8 mouse cellular contexts compared by ENCODE assay signal in the genomic region with DNA sequence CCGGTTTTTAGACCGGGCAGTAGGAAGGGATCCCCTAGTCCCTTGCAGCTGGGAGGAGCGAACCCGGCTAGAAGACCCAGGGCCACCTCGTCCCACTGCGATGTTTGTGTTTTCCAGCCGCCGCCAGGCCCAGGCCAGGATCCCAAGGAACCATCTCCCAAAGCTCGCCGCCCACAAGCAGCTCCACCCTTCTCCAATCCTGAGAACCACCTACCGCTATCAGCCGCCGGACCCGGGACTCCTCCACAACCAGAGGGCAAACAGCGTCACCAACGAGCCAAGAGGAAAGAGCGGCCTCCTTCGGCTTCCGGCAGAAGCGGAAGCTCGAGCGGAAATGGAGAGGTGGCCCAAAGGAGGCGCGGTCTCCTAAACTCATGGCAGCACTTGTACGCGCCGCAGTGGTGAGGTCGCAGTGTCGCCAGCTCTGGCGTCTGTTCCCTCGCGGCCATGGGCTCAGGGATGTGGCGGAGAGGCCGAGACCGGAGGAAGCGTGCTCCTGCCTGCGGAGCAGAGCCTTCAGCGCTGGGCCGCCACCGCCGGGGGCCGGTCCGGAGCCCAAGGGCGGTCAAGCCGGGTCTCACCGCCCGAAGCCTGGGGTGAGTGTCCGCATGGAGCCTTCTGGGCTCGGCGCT. TPM values are rescaled to one million over a fixed set of nuclear protein-coding genes. Genes with fewer than 3 reads are reported as not detected.
DNase-seq lines count a peak whose midpoint lies in the region; ATAC-seq lines count a peak whose summit lies in the region.

Adprm (minus strand) TSS at position 274 of the 632 bp plus-strand sequence.
Sco1 (plus strand) TSS at position 350 of the 632 bp plus-strand sequence.

- intact Hi-C loops in gastrocnemius, postnatal 14 days (cut with DNase I; ENCODE audit: low total_unique reads), result no loop called here
- intact Hi-C loops in left cerebral cortex, postnatal 10 days (cut with DNase I), result no loop called here

- DNase-seq in adrenal gland, adult (ENCODE audit: inconsistent age in 2 of 2, low spot score in 1 of 2), result peak; percentile 94 to 97
- DNase-seq in embryo, embryonic 10.5 days (ENCODE audit: low spot score), result peak; percentile 94
- peak; percentile 89 for DNase-seq in gastrocnemius, postnatal 14 days
- DNase-seq in left cerebral cortex, postnatal 10 days (ENCODE audit: extremely low spot score in 1 of 2, low spot score in 2 of 2), result peak; percentile 89 to 92
- DNase-seq in right cerebral cortex, postnatal 25 days, result peak; percentile 88
- DNase-seq in urinary bladder, postnatal 4 days (ENCODE audit: low spot score in 2 of 2), result peak; percentile 83 to 87

- ATAC-seq in inflammation-experienced regulatory T-cells, adult 6 months, result peak; percentile 94
- ATAC-seq in megakaryocyte-erythroid progenitor cell, adult 5-6 weeks (replicated peaks; ENCODE audit: low FRiP score, low TSS enrichment, poor library complexity, severe bottlenecking), result peak; percentile 99

RNA-seq across cellular contexts. Expression of gene Adprm, which starts in this region (rescaled TPM):
- total RNA-seq in gastrocnemius, postnatal 14 days (2021), result 1 to 10 TPM; 5.6 to 7.8 TPM
- polyA plus RNA-seq in inflammation-experienced regulatory T-cells, adult 6 months (2017; shearing (Covaris generic)), result 10 to 100 TPM; 68.1 to 92.5 (median 75.7) TPM
- total RNA-seq in left cerebral cortex, postnatal 10 days (2021), result 10 to 100 TPM; 23.0 to 26.1 TPM
- 11.0 and 25.4 TPM in 2 replicates for total RNA-seq in megakaryocyte-erythroid progenitor cell, adult 5-6 weeks (2014; fragmentation: Nextera tagmentation)
- 12.7 and 17.2 TPM in 2 replicates for total RNA-seq in megakaryocyte-erythroid progenitor cell, adult 5-6 weeks (2017)

RNA-seq across cellular contexts. Expression of gene Sco1, which starts in this region (rescaled TPM):
- 1 to 10 TPM; 8.5 to 8.6 TPM for total RNA-seq in gastrocnemius, postnatal 14 days (2021)
- polyA plus RNA-seq in inflammation-experienced regulatory T-cells, adult 6 months (2017; shearing (Covaris generic)), result 1 to 10 TPM; 6.5 to 9.1 (median 8.9) TPM
- 1 to 10 TPM; 8.3 to 8.9 TPM for total RNA-seq in left cerebral cortex, postnatal 10 days (2021)
- 5.1 and 11.9 TPM in 2 replicates for total RNA-seq in megakaryocyte-erythroid progenitor cell, adult 5-6 weeks (2014; fragmentation: Nextera tagmentation)
- 27.2 and 30.7 TPM in 2 replicates for total RNA-seq in megakaryocyte-erythroid progenitor cell, adult 5-6 weeks (2017)

Comparison
In these comparisons a context has a peak if more than half of its experiments do, and no peak if none do; other contexts are left out.
1. Peak in every context shown above with its lines: DNase-seq and ATAC-seq.